Mouse (Mus musculus): ENCODE measurements around the gene 1700029P11Rik.
A peak's percentile ranks its signal among the peaks of the same experiment; 100 is the strongest.

The 1700029P11Rik gene

DNA sequence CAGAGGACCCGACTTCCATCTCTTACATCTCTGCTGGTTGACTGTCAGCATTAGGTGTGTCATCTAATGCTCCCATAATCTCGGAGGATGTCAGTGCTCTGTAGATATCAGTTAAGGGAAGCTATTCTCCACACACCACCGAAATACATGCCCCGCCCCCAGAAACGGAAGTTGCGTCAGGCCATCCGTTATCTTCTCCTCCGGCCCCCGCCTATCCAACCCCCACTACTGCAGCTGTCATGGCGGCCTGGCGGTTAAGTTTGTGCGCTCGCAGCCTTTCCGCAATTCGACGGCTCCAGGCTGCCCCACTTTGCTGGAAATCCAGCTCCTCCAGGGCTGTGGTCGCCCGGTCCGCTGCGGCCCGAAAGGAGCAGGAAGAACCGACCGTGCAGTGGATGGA lies at the start of gene 1700029P11Rik:
Gene 1700029P11Rik (plus strand): TSS at position 220 of the 400 bp plus-strand sequence.
- DNase-seq (ENCODE audit: low read depth, low spot score), result no peak

DNA sequence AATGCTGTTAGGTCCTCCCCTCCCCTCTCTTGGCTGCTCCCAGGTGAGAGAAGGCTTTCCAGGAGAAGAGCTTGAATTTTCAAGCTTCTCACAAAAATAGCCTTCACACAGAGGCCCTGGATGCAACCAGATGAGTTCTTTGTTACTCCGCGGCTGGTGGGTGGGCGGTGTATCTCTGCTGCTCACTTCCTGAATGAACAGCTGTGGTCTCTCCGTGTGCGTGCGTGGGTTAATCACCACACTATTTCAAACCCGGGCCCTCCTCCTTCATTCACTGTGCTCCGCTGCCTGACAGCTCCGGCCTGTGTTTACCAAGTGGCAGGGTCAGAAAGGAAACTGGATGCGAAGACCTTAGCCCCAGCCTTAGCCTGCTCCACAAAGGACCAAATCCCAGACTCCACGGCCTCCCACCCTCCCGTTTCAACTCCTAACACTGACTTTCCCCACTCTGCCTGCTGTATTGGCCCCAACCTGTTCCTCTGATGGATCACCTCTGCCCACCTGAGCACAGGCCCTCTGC lies 47.3 kb upstream of the 1700029P11Rik start:
- no peak for DNase-seq (ENCODE audit: low read depth, low spot score)

DNA sequence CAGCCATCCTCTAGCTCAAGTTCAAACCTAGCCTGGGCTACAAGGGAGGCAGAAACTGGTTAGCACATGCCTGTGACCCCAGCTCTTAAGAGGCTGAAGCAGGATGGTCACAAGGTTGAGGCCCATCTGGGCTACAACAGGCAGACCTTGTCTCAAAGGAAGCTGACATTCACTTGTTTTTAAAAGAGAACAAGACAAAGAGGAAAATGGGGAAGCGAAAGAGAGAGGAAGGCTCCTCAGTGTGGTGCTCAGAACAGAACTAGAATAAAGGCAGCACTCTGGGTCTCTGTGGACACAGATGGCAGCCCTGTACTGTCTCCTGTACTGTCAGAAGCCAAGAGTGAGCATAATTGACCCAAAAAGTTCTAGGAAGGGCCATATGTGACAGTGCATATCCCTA lies 46.4 kb upstream of the 1700029P11Rik start:
- no peak for DNase-seq (ENCODE audit: low read depth, low spot score)

DNA sequence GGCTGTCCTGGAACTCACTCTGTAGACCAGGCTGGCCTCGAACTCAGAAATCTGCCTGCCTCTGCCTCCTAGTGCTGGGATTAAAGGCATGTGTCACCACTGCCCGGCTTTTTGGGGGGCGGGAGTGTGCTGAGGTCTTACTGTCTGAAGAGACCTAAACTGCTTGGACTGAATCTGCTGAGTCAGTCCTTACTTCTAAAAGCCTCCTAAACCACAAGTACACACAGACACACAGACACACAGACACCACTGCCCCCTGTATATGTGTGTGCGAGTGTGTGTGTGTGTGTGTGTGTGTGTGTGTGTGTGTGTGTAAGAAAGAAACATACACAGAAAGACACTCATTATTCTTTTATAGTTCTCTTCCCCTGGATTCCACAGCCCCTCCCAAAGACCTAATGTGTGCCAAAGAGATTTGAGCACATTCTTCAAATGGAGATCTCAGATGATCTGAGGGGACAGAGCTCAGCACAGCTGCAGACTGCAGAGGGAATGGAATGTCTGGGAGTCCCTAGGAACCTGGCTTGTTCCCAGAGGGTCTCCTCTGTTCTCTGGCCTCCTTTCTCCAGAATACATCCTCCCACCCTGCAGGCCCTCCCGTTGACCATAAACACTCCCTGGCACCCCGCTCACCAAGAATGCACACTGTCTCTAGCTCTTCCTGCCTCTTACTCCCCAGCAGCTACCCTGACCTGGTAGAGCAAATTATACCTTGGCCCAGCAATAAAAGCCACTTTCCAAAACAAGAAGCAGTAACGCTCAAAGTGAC lies 44.3 kb upstream of the 1700029P11Rik start:
- no peak for DNase-seq (ENCODE audit: low read depth, low spot score)

DNA sequence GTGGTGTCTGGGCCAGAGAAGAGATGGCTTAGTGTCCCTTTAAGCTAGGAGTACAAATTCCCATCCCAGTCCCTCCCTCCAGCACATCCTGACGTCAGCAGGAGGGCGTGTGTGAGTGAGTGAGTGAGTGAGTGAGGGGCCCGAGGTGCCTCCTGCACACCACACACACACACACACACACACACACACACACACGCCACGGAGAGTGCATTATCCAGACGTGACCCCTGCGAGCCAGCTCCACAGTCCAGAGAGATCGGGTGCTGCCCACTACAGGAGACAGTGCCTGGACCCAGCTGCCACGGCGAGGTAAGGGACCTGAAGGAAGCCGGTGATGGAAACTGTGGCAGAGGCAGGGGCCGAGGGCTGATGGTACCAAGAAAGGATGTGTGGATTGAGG lies 43.7 kb upstream of the 1700029P11Rik start, which contains the start of gene Csdc2:
Gene Csdc2 (plus strand): TSS at position 81 of the 400 bp plus-strand sequence.
- DNase-seq (ENCODE audit: low read depth, low spot score), result no peak

DNA sequence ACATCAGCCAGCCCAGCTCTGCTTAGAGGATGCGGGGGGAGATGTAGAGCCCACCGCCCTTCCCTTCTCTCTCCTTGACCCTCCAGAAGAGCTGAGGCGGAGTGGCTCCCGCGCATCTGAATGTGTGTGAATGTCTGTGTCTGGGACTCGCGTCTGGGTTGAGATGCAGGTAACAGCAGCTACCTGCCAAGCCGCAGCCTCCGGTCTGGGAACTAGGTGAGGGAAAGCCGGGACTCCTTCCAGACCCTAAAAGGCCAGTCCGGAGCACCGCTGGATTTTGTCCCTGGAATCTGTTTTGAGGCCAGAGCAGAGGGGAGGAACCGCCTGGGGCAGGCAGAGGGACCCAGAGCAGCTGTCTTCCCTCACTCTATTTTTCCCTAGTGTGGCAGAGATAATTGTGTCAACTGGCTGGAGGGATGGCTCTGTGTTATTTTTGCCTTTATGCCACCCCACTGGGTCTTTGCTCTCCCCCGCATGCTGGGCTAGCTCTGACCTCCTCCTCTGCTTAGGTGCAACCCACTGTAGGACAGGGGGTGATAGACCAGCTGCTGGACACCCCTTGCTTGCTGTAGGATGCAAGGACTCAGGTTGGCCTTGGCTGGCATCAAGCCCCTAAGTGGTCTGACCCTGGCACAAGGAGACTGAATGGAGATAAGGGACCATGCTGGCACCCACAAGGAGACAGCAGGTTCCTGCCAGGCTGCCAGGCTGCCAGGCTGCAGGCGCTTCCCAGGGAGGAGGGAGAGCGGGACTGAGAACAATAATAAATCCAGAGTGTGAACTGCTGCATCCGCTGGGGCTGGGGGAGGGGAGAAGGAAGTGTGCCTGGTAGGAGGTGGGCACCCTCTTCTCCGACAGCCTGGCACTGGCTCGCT lies 43.0 kb upstream of the 1700029P11Rik start:
- DNase-seq (ENCODE audit: low read depth, low spot score), result no peak

DNA sequence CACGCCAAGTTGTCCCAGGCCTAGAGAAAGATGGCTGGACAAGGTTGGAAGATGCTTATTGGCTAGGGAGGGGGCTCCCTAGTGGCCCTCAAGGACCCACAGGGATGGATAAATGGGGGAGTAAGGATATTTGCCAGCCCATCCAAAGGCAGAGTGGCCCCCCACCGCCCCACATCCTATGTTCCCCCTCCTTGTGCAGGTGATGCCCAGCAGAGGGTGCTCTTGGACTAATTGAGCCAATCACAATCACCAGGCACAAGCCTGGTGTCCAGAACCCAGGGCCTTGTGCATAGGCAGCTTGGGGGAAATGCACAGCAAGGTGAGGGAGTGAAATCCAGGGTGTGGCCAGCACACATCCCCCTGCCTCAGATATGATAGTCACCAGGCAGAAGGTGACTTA lies 42.1 kb upstream of the 1700029P11Rik start:
- no peak for DNase-seq (ENCODE audit: low read depth, low spot score)

DNA sequence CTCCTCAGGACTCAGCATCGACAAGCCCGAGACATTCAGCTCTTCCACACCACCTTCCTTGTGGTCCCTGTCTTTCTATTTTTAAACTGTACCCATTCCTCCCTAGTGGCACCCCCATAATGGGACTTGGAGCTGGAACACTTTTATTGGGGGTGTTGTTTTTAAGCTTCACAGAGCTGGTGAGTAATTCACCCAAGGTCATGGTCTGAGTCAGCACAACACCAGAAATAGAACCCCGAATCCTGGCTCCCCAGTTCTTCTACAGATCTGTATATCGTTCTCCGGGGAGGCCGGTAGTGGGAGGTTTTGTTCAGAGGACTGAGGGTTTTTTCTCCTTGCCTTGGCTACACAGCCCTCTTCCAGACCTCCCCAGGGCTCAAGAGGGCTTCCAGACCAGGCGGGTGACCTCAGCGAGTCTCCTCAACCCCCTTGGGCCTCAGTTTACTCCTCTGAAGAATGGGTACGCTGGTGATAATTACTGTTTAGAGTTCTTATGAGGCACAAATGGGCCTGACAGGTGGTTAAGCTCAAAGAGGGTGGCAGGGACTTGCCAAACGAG lies 41.1 kb upstream of the 1700029P11Rik start:
- DNase-seq (ENCODE audit: low read depth, low spot score), result no peak

DNA sequence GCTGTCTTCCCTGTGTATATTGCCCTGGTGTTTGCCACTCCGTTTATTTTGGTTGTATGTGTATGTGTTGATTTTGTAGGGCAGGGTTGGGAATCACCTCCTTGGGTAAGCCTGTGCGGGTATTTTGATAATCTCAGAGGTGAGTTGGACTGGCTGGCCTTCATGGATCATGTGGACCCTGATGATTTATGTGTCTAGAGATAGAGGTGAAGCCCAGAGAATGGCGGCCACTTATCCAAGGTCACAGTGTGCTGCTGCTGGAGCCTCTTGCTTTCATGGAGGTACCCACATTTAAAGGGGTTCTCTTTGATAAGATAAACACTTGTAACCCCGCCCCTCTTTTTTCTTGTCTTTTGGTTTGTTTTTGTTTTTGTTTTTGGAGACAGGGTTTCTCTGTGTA lies 40.6 kb upstream of the 1700029P11Rik start:
- no peak for DNase-seq (ENCODE audit: low read depth, low spot score)

DNA sequence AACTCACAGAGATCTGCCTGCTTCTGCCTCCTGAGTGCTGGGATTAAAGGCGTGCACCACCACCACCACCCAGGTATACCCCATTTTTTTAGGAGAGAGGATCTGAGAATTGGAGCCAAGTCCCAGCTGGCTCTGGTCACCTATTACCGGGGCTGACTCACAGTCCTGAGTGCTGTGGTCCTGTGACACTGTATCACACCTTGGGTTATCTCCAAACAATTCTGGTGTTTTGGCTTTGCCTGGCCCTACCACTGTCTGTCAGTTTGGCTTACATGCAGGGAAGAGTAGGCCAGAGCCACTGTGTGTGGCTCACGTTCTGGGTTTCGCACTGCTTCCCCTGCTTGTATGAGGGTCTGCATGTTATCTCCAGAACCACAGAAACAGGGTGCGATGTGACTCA lies 40.1 kb upstream of the 1700029P11Rik start:
- DNase-seq (ENCODE audit: low read depth, low spot score), result no peak

DNA sequence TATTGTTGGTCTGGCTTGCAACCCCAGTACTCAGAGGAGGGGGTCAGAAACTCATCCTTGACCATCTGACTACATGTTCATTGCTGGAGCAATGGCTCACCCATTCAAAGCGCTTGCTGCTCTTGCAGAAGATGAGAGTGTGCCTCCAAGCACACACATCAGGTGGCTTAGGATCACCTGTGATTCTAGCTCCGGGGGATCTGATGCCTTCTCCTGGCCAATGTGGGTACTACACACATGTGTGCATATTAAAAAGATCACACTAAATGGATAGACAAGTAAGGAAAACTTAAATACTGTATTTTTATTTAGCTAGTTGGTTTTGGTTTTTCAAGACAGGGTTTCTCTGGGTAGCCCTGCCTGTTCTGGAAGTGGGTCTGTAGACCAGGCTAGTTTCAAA lies 39.3 kb upstream of the 1700029P11Rik start:
- no peak for DNase-seq (ENCODE audit: low read depth, low spot score)

DNA sequence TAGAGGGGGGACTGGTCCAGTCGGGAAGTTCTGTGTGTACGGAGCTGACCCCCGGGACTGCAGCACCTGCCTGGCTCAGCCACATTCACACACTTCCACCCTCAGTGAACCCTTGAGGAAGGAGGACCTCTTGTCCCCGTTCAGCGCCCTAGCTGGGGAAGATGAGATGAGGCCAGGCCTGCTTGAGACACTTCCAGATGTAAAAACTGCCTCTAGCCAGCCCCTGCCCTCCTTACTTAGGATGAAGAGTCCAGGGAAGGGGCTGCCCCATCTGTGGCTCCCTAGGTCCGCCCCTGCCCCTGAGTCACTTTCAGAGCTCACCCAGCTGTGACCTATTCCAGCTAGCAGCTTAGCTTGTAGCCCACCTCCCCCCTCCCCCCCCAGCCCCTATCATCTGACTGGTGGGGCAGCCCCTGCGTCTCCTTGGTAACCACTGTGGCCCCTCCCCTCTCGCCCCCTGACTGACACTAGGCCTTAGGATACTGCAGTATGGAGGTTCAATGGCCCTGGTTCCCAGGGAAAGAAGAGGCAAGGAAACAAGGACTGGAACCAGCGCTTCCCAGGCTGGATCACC lies 37.1 kb upstream of the 1700029P11Rik start:
- DNase-seq (ENCODE audit: low read depth, low spot score), result no peak

DNA sequence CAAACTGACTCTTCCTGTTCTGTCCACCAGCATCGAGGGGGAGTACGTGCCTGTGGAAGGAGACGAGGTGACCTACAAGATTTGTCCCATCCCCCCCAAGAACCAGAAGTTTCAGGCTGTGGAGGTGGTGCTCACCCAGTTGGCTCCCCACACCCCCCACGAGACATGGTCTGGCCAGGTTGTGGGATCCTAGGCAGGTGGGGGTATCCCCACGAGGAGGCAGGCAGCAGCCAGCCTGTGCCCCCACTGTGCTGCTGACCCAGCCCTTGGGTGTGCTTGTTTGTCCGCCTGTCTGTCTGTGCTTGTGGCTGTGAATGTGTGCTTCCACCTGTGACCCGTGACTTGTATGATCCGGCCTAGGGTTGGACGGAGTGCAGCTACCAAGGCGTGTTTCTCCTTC lies 31.3 kb upstream of the 1700029P11Rik start:
- no peak for DNase-seq (ENCODE audit: low read depth, low spot score)

DNA sequence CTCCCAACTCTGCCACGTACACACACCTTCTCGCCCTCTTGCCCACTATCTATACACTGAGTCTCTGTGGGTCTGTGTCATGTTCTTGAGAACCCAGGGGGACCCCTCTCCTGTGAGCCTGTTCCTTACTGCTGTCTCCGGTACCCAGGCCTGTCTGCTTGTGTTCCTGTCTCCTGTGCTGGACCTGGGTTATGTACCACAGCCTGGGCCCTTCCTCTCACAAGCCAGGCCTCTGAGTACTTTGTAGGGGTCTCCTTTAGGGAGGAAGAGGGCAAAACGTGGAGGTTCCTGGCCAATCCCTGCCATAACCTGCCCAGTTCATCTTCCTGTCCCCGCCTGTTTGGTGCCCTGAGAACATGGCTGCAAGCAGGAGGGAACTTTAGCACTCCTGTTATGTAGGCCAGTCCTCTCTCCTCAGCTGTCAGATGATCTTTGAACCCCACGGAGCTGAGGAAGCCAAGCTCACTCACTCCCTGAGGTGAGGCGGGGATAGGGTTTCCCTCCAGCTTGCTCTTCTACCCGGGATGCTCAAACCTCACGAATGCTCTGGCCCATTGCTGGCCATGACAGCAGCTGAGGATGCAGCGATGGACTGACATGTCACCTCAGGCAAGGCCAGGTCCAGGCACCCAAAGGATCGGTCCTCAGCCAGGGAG lies 30.7 kb upstream of the 1700029P11Rik start:
- no peak for DNase-seq (ENCODE audit: low read depth, low spot score)

DNA sequence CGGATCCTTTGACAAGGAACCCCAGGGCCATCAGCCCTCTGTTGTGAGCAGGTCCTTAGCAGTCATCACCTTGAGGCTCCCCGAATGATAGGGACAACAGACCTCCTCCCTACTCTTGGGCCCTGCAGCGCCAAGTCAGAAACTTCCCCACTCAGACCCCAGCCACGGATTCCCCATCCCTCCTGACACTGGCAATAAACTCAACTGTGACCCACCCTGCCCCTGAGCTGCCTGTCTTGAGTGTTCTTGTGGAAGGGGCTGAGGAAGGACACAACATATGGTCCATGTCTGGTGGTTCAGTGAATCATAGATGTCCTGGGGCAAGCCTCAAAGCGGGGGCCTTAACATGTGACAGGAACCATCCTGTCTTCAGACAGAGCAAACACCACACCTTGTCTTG lies 29.6 kb upstream of the 1700029P11Rik start:
- DNase-seq (ENCODE audit: low read depth, low spot score), result no peak

DNA sequence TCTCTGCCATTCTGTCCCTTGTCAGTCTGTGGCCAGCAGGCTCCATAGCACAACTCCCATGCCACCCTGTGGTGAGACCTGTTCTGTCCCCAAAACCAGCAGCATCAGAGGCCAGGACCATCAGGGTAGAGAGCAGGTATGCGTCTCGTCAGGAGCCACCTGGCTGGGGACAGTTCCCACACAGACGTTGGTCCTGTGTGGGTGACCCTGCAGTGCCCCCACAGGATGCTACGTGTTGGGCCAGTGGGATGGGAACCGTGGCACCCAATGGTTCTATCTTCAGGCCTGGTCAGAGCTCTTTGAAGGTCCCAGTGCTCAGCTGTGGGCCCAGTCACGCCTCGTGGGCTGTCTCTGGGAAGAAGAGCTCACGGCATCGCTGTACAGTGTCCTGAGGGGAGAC lies 29.2 kb upstream of the 1700029P11Rik start:
- no peak for DNase-seq (ENCODE audit: low read depth, low spot score)

DNA sequence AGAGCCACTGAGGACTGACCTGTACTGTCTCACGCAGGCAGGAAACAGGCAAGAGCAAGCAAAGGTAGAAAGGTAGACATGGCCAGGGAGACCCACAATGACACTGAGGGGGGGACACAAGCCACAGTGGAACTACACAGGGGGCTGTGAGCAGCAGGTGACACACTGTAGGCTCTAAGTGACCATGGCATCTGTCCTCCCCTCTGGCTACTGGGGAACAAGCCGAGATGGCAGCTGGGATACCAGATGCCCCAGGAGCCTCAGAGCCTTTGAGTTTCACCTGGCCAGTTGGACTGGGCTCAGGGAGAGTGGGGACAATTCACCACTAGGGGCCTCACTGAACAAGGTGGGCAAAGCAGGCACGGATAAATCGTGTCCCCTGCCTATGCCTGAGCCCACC lies 28.0 kb upstream of the 1700029P11Rik start:
- DNase-seq (ENCODE audit: low read depth, low spot score), result no peak

DNA sequence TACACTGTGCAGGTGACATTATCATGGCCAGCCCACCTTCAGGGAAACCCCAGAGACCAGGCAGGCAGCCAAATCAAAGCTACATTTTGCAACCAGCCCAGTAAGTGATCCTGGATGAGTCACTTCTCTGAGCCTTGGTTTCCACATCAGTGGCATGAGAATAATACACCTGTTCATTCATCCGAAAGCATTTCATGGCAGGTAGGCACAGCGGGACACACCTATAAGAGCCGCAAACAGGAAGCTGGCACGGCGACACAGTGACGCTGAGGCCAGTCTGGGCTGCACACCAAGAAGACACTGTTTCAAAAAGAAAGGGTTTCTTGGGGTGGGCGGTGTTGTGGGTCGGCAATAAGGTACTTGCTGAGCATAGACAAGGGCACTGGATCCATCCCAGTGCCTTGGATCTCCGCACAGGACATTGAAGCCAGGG lies 26.2 kb upstream of the 1700029P11Rik start:
- DNase-seq (ENCODE audit: low read depth, low spot score), result no peak

DNA sequence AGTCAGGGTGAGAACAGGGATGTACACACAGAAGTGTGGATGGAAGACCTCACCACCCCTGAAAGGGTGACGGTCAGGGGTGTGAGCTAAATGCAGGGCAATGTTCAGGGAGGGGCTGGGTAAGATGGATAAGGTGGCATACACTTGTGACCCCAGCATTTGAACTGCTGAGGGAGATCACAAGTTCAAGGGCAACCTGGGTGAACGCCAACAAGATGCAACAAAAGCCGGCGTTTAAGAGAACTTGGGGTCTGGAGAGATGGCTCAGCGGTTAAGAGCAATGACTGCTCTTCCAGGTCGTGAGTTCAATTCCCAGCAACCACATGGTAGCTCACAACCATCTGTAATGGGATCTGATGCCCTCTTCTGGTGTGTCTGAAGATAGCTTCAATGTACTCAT lies 25.6 kb upstream of the 1700029P11Rik start:
- DNase-seq (ENCODE audit: low read depth, low spot score), result no peak

DNA sequence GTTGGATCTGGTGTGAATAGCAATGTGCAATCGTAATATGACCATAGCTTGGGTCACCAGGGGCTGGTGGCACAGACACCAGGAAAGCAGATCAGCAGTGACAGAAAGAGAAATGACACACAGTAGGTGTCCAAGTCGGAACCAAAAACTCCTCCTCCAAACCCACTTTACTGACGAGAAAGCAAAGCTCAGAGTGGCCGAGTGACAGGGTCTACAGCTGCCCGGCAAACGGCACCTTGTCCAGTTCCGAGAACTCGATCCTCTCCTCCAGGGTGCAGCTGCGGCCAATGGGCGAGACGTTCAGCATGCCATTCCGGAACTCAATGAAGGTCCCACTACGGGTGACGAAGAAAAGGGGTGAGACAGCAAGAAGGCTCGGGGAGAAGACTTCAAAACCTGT lies 24.9 kb upstream of the 1700029P11Rik start:
- no peak for DNase-seq (ENCODE audit: low read depth, low spot score)

DNA sequence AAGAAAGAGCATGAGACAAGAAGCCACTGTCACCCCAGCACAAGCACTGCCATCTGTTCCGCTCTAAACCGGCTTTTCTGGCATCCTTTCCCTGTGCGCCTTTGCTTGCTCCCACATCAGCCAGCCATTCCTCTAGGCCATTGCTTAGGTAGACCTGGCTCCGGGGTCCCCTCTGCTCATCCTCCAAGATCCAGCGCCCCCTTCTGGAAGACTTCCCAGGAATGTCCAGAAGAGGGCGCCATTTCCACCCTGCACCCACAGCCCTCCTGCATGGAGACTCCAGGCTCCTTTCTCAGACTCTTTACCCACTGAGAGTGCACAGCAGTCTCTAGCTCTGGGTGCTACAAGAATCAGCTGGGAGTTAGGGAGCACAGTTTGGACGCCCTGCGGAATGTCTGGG lies 23.9 kb upstream of the 1700029P11Rik start:
- peak; percentile 41 for DNase-seq (ENCODE audit: low read depth, low spot score)
